Mouse (Mus musculus): ENCODE measurements around the gene Rabgap1l.

The Rabgap1l gene

DNA sequence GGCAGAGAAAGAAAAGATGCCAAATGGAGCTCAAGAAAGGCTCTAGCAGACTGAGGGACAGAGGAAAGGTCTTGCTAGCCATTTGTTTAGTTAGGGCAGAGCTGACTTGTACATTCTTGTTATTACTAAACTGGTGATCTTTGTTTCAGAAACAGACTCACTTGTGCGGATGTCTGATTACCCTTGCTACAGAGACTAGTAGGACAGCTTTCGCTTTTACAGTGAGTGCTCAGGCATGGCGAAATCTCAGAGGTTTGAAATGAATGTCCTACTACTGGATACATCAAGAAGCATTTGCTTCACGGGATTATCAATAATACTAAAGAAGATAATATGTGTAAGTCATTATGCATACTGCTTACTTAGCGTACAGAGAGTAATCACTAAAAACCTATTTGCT, 548.3 kb downstream of the Rabgap1l start:
- no peak for DNase-seq (ENCODE audit: low spot score)

DNA sequence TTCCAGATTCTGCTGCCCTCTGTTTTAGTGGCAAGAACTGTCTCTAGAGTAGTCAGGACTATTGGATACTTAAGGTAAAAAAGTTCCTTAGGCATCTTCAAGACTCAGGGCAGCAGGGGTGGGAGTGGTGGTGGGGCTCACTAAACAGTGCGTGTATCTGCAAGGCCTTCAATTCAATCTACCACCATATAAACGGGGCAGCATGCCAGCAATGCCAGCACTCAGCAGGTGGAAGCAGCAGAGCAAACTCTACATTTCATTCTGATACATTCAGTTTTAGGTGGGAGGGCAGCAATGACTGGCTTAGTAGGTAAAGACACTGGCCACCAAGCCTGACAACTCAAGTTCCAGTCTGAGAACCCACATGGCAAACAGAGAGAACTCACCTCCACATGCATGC, 552.9 kb downstream of the Rabgap1l start:
- no peak for DNase-seq (ENCODE audit: low spot score)

DNA sequence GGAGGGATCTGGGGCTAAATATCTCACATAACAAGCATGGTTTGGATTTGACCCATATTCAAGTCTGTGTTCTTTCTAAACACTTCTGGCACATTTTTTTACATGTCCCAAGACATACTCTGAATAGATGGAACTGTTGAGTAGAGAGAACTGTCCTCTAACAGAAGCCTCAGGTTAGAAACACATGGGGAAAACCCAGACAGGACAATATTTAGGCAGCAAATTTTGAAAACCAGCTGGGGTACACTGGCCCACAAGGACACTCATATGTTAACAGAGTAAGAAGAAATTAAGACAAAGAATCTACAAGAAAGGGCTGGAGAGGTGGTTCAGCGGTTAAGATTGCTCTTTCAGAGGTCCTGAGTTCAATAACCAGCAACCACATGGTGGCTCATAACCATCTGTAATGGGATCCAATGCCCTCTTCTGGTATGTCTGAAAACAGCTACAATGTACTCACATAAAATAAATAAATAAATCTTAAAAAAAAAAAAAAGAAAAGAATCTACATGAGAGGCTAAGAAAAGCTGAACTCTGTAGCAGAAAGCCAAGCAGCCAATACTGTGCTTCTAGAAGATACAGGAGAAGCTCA, 554.1 kb downstream of the Rabgap1l start:
- DNase-seq (ENCODE audit: low spot score): no peak

DNA sequence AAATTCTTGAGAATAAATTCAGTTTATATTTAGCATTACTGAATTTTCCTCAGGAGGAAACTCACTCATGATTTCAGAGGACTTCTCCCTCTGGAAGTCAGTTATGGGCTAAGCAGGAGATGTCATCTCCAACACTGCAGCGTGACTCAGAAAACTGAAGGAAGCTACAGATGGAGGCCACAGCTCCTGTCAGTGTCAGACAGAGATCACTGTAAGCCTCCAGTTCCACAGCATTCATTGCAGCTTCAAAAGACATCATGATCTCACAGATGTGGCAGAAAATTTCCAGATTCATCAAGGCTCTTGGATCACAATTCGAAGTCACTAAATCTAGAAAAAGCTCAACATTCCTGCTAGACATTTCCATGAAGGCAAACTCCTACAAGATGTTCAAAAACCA, 555.0 kb downstream of the Rabgap1l start:
- no peak for DNase-seq (ENCODE audit: low spot score)

DNA sequence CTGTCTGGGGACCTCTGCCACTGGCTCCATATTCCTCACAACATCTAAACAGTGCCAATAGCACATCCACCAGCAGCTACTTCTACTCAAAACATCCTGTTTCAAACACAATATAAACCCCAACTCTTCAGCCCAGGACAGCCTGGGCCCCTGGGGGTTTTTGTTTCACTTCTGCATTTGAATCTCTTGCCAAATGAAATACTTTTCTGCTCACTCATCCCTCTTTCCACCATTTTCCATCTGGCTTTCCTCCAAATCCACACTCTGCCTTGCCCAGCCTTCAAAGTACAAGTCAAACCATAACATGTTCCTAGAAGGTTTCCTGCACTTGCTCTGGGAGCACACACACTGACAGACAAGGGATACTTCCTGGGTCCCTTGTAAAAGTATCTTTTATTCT, 559.1 kb downstream of the Rabgap1l start:
- DNase-seq (ENCODE audit: low spot score): no peak

DNA sequence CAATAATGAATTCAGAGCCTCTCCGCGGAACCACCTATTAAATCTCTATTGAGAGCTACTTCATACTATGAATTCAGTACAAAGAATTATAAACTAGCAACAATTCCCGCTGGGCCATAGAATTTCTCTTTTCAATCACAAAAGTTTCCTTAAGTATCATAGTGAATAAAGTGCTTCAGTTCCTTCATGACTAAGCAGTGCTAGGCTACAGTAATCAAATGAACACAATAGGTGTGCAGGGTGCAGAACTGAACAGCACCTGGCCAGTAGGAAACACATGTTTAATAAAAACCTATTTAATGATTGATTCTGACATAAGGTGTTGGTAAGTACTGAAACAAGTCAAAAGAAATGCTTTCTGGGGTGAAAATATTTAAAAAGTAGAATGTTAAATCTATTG, 560.9 kb downstream of the Rabgap1l start:
- DNase-seq (ENCODE audit: low spot score): no peak

DNA sequence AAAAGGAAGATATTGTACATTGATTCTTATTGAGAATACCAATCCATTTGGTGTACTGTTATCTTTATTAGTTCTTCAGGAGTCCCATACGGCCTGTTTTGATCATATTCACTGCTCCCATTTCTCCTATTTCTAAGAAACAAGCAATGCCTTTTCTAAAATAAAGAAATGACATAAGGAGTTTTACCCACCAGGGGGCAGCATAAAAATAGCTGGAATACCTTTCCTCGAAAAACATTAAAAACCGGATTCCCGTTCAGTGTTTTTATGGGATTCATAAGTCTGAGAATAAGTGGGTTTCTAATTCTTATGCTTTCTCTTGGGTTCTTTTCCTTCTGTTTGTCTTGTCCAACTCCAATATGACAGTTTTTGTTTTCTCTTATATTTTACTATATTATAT, 562.0 kb downstream of the Rabgap1l start:
- DNase-seq (ENCODE audit: low spot score): peak; percentile 51

DNA sequence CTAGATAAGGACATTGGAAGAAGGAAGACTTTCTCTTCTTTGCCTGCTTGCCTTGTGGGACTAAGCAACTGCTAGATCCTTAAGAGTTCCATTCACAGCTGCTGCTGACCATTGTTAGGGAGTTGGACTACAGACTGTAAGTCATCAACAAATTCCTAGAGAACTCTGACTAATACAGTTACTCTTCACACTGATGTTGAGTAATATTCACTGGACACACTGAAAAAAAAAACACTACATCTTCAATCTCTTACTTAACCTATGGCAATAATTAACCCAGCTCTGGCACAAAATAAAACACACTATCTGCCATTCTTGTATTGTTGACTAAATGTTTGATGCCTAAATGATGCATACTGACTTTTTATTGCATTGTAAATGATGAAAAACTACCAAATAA, 565.2 kb downstream of the Rabgap1l start:
- no peak for DNase-seq (ENCODE audit: low spot score)

DNA sequence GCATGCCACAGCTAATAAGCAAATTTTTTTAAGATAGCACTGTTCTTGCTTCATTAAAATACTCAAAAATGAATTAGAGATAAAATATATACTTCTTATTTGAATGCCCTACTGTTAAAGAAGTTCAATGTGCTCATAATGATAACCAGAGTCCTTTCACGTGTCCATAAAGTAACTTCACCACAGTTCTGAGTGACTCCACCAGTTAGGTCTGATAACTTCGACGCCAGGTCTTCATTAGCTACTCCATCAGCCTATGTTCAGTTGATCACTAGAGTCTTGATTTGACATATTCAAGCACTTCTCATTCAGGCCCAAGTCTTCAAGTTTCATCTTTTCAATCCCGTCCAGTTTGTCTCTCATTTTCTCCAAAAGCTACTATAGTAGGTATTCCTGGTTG, 565.8 kb downstream of the Rabgap1l start:
- DNase-seq (ENCODE audit: low spot score): no peak

DNA sequence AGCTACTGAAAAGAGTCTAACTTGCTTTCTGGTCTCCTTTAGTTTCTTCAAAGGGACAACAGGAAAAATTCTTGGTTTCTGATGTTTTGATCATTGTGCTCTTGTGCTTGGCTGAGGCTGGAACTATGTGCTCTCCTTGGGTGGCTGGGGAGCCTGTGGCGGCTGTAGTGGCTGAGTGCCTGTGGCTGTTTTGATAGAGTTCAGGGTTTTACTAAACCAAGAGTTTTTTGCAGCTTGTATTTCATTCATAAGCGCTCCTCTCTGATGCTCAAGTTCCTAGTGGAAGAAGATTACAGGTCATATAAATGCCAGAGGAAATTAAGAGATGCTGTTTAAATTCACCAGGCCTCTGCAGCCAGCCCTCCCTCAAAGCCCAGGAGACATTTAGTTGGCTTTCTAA, 568.9 kb downstream of the Rabgap1l start:
- no peak for DNase-seq (ENCODE audit: low spot score)

DNA sequence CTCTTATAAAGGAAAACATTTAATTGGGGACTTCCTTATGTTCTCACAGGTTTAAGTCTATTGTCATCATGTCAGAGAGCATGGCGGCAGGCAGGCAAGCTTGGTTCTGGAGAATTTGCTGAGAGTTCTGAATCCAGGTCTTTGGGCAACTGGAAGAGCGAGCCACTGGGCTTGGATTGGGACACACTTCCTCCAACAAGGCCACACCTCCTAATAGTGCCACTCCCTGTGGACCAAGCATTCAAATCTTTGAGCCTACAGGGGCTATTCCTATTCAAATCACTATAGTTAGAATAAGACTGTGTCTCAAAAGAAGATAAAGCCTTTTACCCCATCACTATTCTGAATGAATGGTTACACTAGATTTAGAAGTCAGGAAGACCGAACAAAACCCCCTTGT, 575.1 kb downstream of the Rabgap1l start:
- no peak for DNase-seq (ENCODE audit: low spot score)

DNA sequence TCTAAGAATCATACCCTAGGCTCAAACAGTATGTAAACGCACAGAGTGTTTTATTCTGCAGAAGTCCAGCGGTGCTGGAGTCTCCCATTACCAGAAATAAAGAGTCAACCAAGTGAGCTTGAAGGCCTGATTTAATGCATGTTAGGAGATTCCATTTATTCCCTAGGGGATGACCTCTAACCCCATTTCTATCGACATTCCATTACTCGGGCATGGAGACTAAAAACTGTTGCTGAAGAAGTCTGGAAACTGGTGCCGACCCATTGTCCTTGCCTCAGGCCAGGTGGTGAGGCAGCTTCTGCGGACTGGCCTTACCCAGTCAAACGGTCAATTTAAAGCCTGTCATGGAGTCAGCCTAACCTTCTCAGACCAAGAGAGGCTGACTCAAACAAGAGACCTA, 578.8 kb downstream of the Rabgap1l start:
- no peak for DNase-seq (ENCODE audit: low spot score)

DNA sequence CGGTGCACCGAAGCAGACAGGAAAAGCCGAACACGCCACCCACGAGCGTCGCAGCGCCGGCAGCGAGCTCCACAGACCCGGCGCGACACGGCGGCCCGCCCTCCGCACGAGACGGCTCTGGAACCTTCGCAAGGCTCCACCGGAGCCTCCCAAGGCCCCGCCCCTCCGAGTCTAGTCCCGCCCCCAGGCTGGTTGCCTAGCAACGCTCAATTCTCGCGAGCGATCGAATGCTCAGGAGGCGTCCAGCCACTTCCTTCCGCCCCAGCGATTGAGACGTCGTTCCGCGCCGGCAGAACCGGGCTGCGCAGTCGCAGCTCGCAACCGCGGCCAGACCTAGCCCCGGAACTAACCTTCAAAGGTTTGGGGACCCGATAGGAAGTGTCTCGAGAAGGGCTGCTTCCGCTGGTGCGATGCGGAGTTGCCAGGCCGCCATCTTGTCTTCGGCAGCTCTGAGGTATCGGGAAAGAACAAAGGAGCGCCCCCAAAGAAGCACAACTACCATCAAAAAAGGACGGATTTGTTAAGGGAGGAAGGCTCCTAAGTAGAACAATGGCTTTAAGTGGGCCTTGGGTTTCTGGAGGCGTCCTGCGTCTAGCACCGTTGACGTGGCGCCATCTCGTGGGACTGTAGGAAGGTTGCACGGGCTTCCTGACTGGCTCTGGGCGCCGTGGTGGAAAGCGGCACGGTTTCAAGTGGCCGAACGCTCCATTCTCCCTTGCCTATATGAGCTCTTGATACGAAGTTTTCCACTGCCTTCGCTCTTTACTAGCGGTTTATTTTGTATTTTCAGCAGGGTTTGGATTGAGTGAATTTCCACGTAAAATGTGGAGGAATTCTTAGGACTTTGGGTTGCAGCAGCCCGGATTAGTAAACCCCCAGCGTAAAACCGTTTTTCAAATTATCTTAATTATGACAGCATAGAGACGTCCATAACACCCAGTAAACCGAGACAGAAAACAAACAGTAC, 580.0 kb downstream of the Rabgap1l start, which contains the start of gene Cacybp:
Cacybp (minus strand) TSS at position 173 of the 967 bp plus-strand sequence.
- DNase-seq (ENCODE audit: low spot score): peak; percentile 99

DNA sequence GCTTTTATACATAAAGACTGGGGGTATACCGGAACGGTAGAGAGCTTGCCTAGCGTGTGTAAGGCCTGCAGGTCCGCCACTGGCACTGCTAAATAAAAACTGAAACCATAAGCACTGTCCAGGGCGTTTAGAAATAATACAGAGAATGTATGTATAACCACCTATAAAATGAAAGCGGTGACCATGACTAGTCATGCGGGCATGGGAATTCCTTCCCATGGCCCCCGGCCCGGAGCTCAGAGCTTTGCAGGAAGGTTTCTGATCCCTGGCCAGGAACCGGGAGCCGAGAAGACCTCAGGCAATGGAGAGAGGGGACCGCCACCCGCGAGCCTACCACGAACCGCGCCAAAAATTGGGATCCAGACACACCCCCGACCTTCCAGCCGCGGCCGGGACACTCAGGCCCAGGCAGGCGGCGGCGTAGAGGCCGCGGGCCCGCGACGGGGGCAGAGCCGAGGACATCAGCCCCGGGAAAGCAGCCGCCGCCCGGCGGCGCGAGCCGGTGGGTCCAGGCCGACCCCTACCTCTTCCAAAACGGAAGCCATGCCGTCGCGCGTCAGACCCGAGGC, 580.8 kb downstream of the Rabgap1l start:
- DNase-seq (ENCODE audit: low spot score): no peak

DNA sequence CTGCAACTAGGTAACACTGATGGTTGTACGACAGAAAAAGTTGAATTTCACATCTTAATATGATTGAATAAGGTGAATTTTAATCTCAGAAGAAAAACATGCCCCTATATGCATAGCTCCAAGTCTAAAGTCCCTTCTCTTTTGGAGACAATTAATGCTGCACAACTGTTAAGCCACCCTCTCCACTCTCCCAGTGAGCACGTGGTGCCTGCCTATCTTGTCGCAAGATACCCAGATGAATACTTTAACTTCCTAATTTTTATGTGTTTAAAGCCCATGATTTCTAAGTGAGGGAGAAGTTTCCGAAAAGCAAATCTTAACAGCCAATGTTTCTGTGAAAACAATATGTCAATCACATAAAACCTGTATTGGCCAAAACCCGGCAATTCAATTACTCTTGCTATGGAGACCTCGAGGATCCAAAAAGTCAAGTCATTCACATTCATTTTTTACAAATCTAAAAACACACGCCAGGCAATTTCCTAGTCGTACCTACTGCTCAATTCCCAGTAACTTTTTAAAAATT, 581.4 kb downstream of the Rabgap1l start:
- DNase-seq (ENCODE audit: low spot score): no peak

DNA sequence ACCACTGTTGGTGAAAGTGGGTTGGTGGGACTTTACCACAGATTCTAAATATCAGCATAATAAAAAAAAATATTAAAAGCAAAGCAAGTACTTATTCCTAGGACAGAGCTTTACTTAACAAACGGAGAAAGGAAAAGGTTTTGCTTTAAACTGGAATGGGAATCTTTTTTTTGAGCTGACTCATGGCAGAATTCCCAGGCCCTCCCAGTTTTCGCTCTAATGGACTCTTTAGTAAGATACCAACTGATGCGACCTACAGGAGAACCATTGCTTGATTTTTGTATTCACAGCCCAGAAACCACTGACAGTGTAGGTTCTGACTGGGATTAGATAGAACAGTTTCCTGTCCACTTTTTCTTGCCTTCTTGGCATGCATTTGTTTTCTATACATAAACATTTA, 582.4 kb downstream of the Rabgap1l start:
- no peak for DNase-seq (ENCODE audit: low spot score)

DNA sequence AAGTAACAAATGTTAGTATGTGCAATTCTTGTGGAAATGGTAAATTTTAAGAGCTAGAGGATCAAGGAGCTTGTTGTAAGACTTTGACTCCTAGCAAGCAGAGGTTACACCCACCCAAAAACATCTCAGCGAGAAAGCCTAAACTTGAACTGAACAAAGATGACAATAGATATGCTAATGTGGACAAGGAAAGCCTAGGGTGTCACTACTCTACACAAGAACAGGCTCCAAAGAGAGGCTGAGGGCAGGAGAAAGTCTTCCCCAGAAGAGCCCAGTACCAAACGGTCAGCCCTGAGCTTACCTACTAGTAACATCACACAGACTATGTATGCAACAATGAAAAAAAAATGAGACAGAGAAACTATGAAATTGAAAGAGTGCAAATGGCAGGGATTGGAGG, 583.2 kb downstream of the Rabgap1l start:
- no peak for DNase-seq (ENCODE audit: low spot score)

DNA sequence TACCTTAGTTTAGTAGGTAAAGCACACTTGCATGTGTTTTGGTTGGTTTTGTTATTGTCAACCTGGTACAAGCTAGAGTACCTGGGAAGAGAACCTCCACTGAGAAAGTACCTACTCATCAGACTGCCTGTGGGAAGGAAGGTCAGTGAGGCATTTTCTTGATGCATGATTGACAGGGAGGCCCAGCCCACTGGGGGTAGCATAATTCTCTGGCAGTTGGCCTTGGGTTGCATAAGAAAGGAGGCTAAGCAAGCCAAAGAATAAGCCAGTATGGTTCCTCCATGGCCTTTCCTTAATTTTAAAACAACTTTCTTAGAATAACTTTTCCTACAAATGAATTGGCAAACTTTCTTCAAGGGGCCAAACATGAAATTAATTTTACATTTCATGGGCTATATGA, 587.5 kb downstream of the Rabgap1l start:
- DNase-seq (ENCODE audit: low spot score): no peak

DNA sequence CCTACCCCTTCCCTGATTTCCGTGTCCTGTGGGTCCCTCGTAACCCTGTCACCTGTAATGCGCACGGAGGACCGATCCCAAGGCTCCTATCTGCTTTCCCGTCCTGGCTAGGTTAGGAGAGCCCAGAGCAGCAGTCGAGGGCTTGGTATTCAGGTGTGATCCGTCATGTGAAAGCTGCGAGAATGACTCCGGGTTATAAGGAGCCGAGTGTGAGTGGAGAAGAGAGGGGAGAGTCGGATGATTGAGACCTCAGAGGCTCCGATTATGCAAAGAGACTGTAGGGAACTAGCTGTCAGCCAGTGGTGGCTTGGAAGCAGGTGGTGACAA, 597.7 kb downstream of the Rabgap1l start:
- no peak for DNase-seq (ENCODE audit: low spot score)

DNA sequence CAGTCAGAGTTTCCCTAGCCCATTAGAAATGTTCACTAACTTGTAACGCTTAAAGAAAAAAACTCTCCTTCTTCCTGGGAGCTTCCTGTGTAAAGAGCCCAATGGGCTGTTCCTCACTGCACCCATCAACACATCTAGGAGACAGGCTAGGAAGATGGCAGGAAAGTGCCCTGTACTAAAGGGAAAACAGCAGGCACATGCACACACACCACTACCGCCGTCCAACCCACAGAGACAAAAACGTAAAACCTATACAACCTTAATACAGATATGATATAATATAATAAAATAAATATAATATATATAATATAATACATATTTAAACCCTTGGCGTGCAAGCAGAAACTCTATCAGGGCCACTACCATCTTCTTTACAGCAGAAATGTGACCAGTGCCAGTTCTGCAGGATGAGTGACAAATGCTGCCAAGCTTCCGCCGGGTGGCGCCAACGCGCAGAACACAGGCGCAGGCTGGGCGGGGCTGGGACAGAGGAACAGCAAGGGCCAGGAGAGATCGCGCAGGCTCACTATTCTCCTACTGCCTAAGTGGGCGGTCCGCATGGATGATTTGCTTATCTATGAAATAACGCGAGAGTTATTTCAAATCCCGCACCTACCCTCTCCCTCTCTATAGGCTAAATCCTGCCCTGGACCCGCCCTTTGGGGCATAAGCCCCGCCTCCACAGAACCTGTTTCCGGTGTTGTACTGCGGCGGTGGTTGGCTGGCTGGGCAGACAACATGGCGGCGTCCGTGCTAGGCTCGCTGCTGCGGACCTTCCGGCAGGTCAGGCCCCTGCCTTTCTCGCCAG, 598.3 kb downstream of the Rabgap1l start, which contains the start of gene Mrps14:
Mrps14 (plus strand) TSS at position 687 of the 808 bp plus-strand sequence.
- DNase-seq (ENCODE audit: low spot score): peak; percentile 98

DNA sequence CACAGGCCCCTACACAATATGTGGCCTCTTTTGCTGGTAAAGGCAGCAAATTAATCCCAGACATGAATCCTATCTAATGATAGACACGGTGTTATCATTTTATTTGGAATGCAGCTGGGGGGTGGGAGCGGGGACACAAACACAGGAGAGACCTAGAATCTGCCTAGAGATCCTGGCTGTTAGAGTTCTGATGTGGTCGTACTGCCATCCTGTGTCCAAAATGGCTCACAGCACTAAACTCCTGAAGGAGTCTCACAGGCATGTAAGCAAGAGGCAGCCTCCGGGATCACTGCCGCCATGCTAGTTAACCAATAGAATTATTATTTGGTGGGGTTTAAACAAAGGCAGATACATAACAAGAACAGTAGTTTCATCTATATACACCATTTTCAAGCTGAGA, 608.5 kb downstream of the Rabgap1l start:
- DNase-seq (ENCODE audit: low spot score): peak; percentile 64

DNA sequence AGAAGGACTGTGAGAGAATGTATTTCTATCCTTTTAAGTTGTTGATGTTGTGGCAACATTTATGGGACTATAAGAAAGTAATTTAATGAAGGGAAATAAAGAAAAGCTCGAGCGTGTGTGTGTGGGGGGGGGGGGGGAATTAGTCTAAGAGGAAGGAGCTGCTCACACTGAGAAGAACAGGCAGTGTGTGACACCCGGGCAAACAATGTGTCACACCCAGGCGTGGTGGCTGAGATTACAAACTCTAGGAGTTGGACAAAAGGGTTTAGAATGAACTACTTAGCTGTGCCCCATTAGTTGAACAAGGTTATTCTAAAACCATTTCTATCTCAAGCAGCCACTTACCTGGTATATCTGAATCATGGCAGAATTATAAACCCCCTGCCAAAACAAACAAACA, 611.8 kb downstream of the Rabgap1l start:
- DNase-seq (ENCODE audit: low spot score): no peak
